Mouse (Mus musculus) limb, embryonic 12.5 days (tissue): ENCODE results near the gene Lrrc28. TPM values are rescaled to one million over a fixed set of nuclear protein-coding genes. Genes with fewer than 3 reads are reported as not detected.

Experiments used
- ATAC-seq: fragments of 200-750 bp; cut with Nextera tagmentation; 2 replicates; pipeline ENCODE4 v1.8.0; 2017; ENCODE audit warnings: low read depth, moderate TSS enrichment; ENCODE audit not compliant: insufficient number of reproducible peaks, insufficient read depth, low FRiP score, low TSS enrichment
- H3K27ac ChIP-seq: fragments of 300-500 bp; sonication (generic); 2 replicates; pipeline ENCODE4 v1.5.1; 2016; ENCODE audit warnings: mild to moderate bottlenecking, moderate library complexity
- H3K27me3 ChIP-seq: fragments of 300-500 bp; sonication (generic); 2 replicates; pipeline ENCODE4 v1.6.1; 2016; ENCODE audit warnings: mild to moderate bottlenecking, moderate library complexity
- H3K36me3 ChIP-seq: fragments of 300-500 bp; sonication (generic); 2 replicates; pipeline ENCODE4 v1.6.1; 2016; ENCODE audit warnings: mild to moderate bottlenecking, moderate library complexity
- H3K4me1 ChIP-seq: fragments of 300-500 bp; sonication (generic); replicated peaks from 2 replicates; pipeline ENCODE4 v1.6.1; 2016
- H3K4me2 ChIP-seq: fragments of 300-500 bp; sonication (generic); 2 replicates; pipeline ENCODE4 v1.6.1; 2016; ENCODE audit warnings: mild to moderate bottlenecking, moderate library complexity
- H3K4me3 ChIP-seq: fragments of 300-500 bp; sonication (generic); replicated peaks from 2 replicates; pipeline ENCODE4 v1.5.1; 2016; ENCODE audit warnings: mild to moderate bottlenecking
- H3K9ac ChIP-seq: fragments of 300-500 bp; sonication (generic); replicated peaks from 2 replicates; pipeline ENCODE4 v1.6.1; 2016; ENCODE audit warnings: mild to moderate bottlenecking, moderate library complexity
- H3K9me3 ChIP-seq: fragments of 300-500 bp; sonication (generic); 2 replicates; pipeline ENCODE4 v1.6.1; 2016; ENCODE audit warnings: mild to moderate bottlenecking, moderate library complexity
- WGBS: fragments of 180-500 bp; shearing (Covaris S2); methylation state at CpG from one replicate; pipeline ENCODE4 v1.1.7; 2016; 5-methylcytosine and 5-hydroxymethylcytosine counted together
- polyA plus RNA-seq: library from polyadenylated mRNA; unstranded; fragments of >200 nt; fragmentation: Nextera tagmentation; extraction: Ambion mirVana; gene quantifications from 2 replicates; pipeline ENCODE4 v1.2.1, GENCODE M21; 2016

Lrrc28 gene
- polyA plus RNA-seq, 1 experiment from 2014 or later: 27.1 TPM

GRCm38 (mm10) chr7:67617646-67618045 is 27.4 kb downstream of the Lrrc28 start:
- H3K27me3 ChIP-seq: no peaks in the 10 kb centered on the region
- no peak overlapping the region for H3K4me3 ChIP-seq
- no peak overlapping the region for H3K4me2 ChIP-seq
- peaks cover 51% of the 10 kb centered on the region for H3K4me1 ChIP-seq
- H3K36me3 ChIP-seq: no peaks in the 10 kb centered on the region
- ATAC-seq: no peak
- H3K9ac ChIP-seq: no peak overlapping the region
- H3K9me3 ChIP-seq: no peaks in the 10 kb centered on the region
- 88% methylated on average over 10 of the region's 10 CpGs for WGBS
- H3K27ac ChIP-seq: peak overlapping the region; percentile 76

- Histone ChIP-seq H3K27ac (peak overlapping the region; percentile 56; the same call in 1 of the 2 replicates), H3K9ac (no peak overlapping the region), H3K9me3 (no peaks in the 10 kb centered on the region), H3K4me1 (peaks cover 47% of the 10 kb centered on the region), H3K36me3 (no peaks in the 10 kb centered on the region), H3K4me3 (no peak overlapping the region), H3K27me3 (no peaks in the 10 kb centered on the region), H3K4me2 (no peak overlapping the region)
- ATAC-seq: no peak
- 68% methylated on average over 4 of the region's 4 CpGs for WGBS
These were observed 28.2 kb downstream of the Lrrc28 start for GRCm38 (mm10) chr7:67616890-67617289.

DNA sequence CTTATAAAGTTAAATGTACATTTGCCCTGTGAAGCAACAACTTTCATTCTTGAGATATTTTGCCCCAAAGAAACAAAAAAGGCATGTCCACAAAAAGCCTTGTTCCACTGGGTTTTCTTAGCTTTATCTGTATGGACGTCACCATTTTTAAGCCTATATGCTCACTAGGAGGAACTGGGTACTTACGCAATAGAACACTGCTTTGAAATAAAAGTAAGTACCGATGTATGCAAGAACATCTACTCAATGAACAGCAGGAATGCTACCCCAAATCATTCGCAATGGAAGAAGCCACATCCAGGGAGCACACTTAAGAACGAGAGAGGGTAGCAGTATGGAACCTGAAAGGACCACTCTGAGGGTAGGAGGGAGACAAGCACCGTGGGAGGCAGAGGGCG is 30.6 kb downstream of the Lrrc28 start:
- ATAC-seq: no peak
- 87% methylated on average over 7 of the region's 7 CpGs for WGBS
- Histone ChIP-seq H3K9ac (no peak overlapping the region), H3K27ac (no peak overlapping the region), H3K4me3 (no peak overlapping the region), H3K36me3 (no peaks in the 10 kb centered on the region), H3K27me3 (no peaks in the 10 kb centered on the region), H3K9me3 (no peaks in the 10 kb centered on the region), H3K4me1 (peaks cover 38% of the 10 kb centered on the region), H3K4me2 (no peak overlapping the region)

DNA sequence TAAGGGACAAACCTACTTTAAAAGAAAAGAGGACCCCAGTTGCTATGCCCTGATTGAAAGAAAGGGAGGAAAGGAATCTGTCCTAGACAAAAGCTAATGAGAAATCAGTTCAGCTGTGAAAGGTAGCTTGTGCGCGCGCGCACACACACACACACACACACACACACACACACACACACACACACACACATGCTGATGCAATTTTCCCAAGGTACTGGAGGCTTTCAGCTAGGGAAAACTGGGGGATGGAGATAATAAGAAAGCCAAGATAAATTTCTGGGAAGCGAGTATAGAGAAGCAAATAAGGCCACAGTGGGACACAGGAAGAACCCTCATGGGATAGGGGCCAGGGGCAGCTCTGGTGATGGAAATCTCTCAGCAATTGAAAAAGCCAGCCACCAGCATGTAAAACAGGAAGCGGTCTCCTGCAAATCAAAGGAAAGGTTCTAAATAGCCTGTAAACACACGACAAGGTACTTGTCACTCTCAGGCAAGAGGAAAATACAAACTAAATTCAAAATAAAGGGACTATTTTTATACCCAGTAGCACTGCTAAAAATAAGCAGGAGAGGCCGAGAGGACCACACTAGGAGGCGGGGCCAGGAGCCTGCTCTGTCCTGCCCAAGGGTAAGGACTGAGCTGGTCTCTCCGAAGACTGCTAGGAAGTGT is 31.1 kb downstream of the Lrrc28 start:
- Histone ChIP-seq H3K27ac (0 out of 2 replicates have a peak overlapping the region, but pooled peaks have one; percentile 23), H3K27me3 (no peaks in the 10 kb centered on the region), H3K36me3 (no peaks in the 10 kb centered on the region), H3K4me1 (peaks cover 42% of the 10 kb centered on the region), H3K9me3 (no peaks in the 10 kb centered on the region), H3K4me2 (no peak overlapping the region), H3K4me3 (no peak overlapping the region), H3K9ac (no peak overlapping the region)
- no peak for ATAC-seq
- 59% methylated on average over 10 of the region's 10 CpGs for WGBS

GRCm38 (mm10) chr7:67608348-67609024 is 36.6 kb downstream of the Lrrc28 start:
- Histone ChIP-seq H3K4me1 (peaks cover 23% of the 10 kb centered on the region), H3K27me3 (no peaks in the 10 kb centered on the region), H3K9ac (no peak overlapping the region), H3K4me3 (no peak overlapping the region), H3K27ac (0 out of 2 replicates have a peak overlapping the region, but pooled peaks have one; percentile 35), H3K36me3 (no peaks in the 10 kb centered on the region), H3K9me3 (no peaks in the 10 kb centered on the region), H3K4me2 (no peak overlapping the region)
- WGBS: 38% methylated on average over 4 of the region's 4 CpGs
- 0 out of 2 replicates have a peak, but pooled peaks have one; percentile 42 for ATAC-seq

DNA sequence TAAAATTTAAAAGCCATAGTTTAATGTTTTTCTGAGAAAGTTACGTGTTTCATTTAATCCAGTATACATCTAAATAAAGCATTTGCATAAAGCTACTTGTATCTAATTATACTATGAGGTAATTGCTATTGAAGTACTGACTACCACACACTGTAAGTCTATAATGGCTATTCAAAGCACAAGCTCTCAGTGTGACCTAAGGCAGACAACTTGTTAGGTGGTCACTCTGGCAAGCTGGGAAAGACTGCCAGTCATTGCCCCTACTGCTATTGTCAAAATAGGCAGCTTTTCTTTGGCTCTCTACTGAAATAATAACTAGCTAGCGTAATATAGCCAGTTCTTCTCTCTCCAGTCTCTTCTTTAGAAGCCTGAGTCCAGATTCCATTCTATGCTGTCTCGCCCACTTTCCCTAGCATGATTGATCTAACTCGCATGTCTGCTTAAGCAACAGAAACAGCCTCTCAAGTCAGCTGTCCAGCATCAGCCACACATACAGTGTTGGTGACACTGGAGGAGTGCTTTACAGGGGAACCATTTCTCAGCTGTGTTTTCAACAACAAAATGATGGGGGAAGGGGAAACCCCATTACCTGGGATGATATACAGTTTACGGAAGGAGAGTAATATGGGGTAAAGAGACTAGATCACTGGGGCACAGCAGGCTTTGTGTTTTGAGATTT is 37.3 kb downstream of the Lrrc28 start:
- H3K27me3 ChIP-seq: no peaks in the 10 kb centered on the region
- no peak overlapping the region for H3K4me2 ChIP-seq
- no peak overlapping the region for H3K4me3 ChIP-seq
- peaks cover 22% of the 10 kb centered on the region for H3K4me1 ChIP-seq
- 0 out of 2 replicates have a peak overlapping the region, but pooled peaks have one; percentile 35 for H3K27ac ChIP-seq
- no peaks in the 10 kb centered on the region for H3K36me3 ChIP-seq
- H3K9me3 ChIP-seq: no peaks in the 10 kb centered on the region
- ATAC-seq: no peak
- H3K9ac ChIP-seq: no peak overlapping the region
- 74% methylated on average over 5 of the region's 5 CpGs for WGBS

- no peak overlapping the region for H3K9ac ChIP-seq
- WGBS: 91% methylated on average over 1 of the region's 1 CpGs
- no peaks in the 10 kb centered on the region for H3K27me3 ChIP-seq
- H3K4me3 ChIP-seq: no peak overlapping the region
- H3K36me3 ChIP-seq: no peaks in the 10 kb centered on the region
- no peak overlapping the region for H3K27ac ChIP-seq
- H3K9me3 ChIP-seq: no peaks in the 10 kb centered on the region
- no peak overlapping the region for H3K4me2 ChIP-seq
- peaks cover 22% of the 10 kb centered on the region for H3K4me1 ChIP-seq
- ATAC-seq: no peak
These were observed 38.8 kb downstream of the Lrrc28 start for GRCm38 (mm10) chr7:67606250-67606649.

GRCm38 (mm10) chr7:67605114-67605513 is 40.0 kb downstream of the Lrrc28 start:
- Histone ChIP-seq H3K36me3 (no peaks in the 10 kb centered on the region), H3K4me3 (no peak overlapping the region), H3K4me2 (no peak overlapping the region), H3K4me1 (peaks cover 22% of the 10 kb centered on the region), H3K9me3 (no peaks in the 10 kb centered on the region), H3K27ac (no peak overlapping the region), H3K27me3 (no peaks in the 10 kb centered on the region), H3K9ac (no peak overlapping the region)
- no peak for ATAC-seq
- 82% methylated on average over 6 of the region's 6 CpGs for WGBS

DNA sequence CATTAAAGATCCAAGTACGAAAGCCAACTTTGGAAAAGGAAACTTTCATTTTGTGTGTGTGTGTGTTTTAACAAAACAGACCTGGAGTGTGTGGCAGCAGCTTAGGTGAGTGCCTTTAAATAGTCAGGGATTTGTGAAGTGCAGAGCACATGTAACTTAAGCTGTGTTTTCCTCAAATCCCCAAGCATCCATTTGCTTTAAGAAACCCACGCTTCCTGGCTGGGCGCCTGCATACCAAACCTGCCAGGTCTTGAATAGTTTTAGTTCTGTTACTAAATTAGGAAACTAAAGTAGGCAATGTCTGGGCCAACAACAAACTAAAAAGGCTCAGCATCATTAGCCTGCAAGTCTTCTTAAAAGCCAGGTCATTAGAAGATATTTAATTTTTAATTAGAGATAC is 47.0 kb downstream of the Lrrc28 start:
- H3K27ac ChIP-seq: peak overlapping the region; percentile 85
- ATAC-seq: peak; percentile 81
- 40% methylated on average over 3 of the region's 3 CpGs for WGBS

GRCm38 (mm10) chr7:67596961-67597360 is 48.1 kb downstream of the Lrrc28 start:
- H3K27ac ChIP-seq: no peak overlapping the region
- no peak overlapping the region for H3K4me3 ChIP-seq
- H3K4me1 ChIP-seq: peaks cover 20% of the 10 kb centered on the region
- H3K9me3 ChIP-seq: no peaks in the 10 kb centered on the region
- no peaks in the 10 kb centered on the region for H3K36me3 ChIP-seq
- no peak overlapping the region for H3K9ac ChIP-seq
- no peak for ATAC-seq
- 65% methylated on average over 1 of the region's 1 CpGs for WGBS
- H3K4me2 ChIP-seq: no peak overlapping the region
- no peaks in the 10 kb centered on the region for H3K27me3 ChIP-seq

More for the DNA sequence above, 47.0 kb downstream of the Lrrc28 start:
- H3K4me3 ChIP-seq: no peak overlapping the region
- no peak overlapping the region for H3K4me2 ChIP-seq
- H3K9me3 ChIP-seq: no peaks in the 10 kb centered on the region
- no peak overlapping the region for H3K9ac ChIP-seq
- peaks cover 20% of the 10 kb centered on the region for H3K4me1 ChIP-seq
- no peaks in the 10 kb centered on the region for H3K36me3 ChIP-seq
- no peaks in the 10 kb centered on the region for H3K27me3 ChIP-seq

DNA sequence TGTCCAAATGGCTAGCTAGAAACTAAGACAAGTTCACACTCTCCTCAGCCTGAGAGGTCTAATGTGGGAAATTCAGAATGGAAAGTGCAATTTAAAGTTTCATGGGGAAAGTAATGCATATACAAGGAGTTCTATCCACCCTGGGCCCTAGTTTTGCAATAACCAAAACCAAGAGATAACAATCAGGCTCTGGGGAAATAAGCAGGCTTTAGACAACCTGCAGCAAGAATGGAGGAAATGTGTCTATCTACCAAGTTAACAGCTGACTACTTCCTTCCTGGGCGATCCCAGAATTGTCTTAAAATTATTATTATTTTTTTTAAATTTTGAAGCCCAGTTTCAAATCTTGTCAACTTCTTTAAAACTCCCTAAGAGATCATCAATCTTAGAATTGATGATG is 48.7 kb downstream of the Lrrc28 start:
- Histone ChIP-seq H3K9me3 (no peaks in the 10 kb centered on the region), H3K36me3 (no peaks in the 10 kb centered on the region), H3K9ac (no peak overlapping the region), H3K4me1 (peaks cover 20% of the 10 kb centered on the region), H3K27ac (no peak overlapping the region), H3K4me3 (no peak overlapping the region), H3K4me2 (no peak overlapping the region), H3K27me3 (no peaks in the 10 kb centered on the region)
- no peak for ATAC-seq
- WGBS: 97% methylated on average over 1 of the region's 1 CpGs
